Mouse (Mus musculus): ENCODE results near the gene Myof. TPM values are rescaled to one million over a fixed set of nuclear protein-coding genes. Genes with fewer than 3 reads are reported as not detected.

The Myof gene
- total RNA-seq, 1 experiment from 2014 or later: 4.6 TPM

GRCm38 (mm10) chr19:37912501-37912900 is 130.9 kb downstream of the Myof start:
- ATAC-seq (replicated peaks; ENCODE audit: insufficient number of reproducible peaks, low FRiP score, low TSS enrichment, poor library complexity, severe bottlenecking): no peak

DNA sequence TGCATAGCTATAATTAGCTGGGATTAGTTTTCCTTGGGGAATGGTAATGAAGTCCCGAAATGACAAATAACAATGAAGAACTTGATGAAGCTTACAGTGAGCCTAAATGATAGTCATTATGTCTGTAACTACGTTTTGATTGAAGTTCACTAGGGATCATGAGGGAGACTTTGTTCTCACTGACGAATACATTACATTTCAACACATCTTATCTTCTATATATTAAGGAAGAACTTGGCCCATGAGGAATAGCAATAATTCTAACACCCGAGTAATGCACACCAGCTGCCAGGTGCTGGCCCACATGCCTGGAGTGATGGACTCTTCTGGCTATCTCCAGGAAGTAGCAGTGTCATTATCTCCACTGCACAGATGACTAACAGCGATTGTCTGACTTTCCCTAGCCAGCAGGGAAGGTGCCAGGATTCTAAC is 133.5 kb downstream of the Myof start:
- no peak for ATAC-seq (replicated peaks; ENCODE audit: insufficient number of reproducible peaks, low FRiP score, low TSS enrichment, poor library complexity, severe bottlenecking)

- no peak for ATAC-seq (replicated peaks; ENCODE audit: insufficient number of reproducible peaks, low FRiP score, low TSS enrichment, poor library complexity, severe bottlenecking)
These were observed 135.7 kb downstream of the Myof start for GRCm38 (mm10) chr19:37907451-37908320.

GRCm38 (mm10) chr19:37906916-37907315 is 136.5 kb downstream of the Myof start:
- no peak for ATAC-seq (replicated peaks; ENCODE audit: insufficient number of reproducible peaks, low FRiP score, low TSS enrichment, poor library complexity, severe bottlenecking)

GRCm38 (mm10) chr19:37896081-37896480 is 147.3 kb downstream of the Myof start:
- ATAC-seq (replicated peaks; ENCODE audit: insufficient number of reproducible peaks, low FRiP score, low TSS enrichment, poor library complexity, severe bottlenecking): no peak

GRCm38 (mm10) chr19:37891006-37891405 is 152.4 kb downstream of the Myof start:
- ATAC-seq (replicated peaks; ENCODE audit: insufficient number of reproducible peaks, low FRiP score, low TSS enrichment, poor library complexity, severe bottlenecking): no peak

DNA sequence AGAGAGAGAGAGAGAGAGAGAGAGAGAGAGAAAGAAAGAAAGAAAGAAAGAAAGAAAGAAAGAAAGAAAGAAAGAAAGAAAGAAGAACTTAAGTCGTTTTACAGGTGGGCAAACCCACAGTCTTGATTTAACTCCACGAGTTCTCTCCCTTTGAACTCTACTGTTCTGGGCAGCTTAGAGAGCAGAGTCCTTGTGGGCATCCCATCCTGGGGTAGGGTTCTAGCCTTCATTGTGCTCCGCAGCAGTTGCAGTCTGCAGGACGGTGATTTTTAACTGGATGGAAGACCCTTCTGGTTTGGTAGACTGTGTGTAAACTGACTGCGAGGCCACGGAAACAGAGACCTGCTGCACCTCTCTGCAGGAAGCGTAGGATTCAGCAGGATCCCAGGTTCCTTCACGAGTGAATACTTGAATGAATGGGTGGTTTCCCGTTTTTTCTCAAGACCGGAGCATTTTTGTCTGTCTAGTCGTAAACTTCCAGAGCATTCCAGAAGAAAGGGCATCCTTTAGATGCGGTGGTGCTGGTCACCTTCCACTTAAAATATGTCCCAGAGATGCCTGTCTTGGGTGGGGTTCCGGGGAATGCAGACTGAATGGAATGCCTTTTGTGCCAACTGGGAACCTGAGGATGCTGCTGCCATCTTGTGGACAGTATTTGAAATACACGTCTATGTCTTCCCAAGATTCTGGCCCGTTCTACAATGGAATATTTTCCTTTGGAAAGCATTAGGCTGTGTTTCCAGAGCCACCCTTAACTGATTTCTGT is 156.8 kb downstream of the Myof start:
- ATAC-seq (replicated peaks; ENCODE audit: insufficient number of reproducible peaks, low FRiP score, low TSS enrichment, poor library complexity, severe bottlenecking): no peak

DNA sequence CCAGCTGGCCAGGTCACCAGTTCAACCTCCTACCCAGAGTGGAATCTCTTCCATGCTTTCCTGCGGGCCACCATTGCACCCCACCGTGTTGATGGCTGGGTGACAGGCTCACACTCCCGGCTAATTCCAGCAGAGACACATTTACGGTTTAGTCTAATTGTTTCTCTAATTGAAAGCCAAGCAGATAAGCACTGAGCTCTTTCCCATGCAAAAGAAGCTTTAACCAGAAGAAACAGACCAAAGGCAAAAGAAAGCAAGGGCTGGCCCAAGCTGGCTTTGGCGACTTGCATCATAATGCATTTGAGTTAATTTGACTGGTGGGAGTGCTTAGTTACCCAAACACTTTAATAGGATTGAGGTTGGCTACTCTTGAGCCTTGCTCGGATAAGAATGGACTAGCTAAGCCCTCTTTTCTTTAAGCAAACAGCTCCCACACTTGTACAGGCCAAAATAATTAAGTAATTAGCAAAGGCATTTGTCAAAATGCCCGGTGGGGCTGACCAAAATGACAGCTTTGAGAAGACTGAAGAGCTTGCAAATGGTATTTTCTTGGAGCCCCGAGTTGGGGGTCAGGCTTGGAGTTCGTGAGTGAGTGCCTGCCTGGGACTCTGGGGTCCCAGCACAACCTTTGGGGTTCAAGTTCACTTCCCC is 161.8 kb downstream of the Myof start:
- no peak for ATAC-seq (replicated peaks; ENCODE audit: insufficient number of reproducible peaks, low FRiP score, low TSS enrichment, poor library complexity, severe bottlenecking)

DNA sequence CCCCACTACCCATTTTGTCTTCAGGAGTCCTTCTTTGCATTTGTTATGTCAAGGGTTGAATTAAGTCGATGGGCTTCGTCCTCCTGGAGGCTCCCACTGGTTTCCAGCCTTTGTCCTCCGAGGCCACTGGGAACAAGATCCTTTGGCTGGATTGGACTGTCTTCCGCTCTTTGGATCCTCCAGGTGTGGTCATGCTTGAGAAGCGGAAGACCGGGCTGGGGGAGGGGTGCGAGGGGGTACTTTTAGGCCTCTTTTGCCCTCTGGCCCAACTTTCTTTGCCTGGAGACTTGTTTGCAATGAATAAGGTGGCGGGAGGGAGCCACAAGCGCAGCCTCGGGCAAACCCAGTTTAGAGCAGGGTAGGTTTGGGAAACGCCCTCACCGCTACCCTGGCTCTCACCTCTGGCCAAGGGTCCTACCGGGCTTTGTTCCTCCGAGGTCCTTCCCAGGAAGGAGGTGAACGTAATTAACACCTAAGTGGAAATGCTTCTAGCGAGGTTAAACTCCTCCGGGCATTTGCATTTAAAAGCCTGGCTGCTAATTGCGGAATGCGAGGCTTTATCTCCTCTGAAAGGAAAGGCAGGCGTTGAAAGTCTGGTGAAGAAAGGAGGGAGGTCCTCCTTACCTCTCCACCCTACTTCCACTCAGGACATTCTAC is 165.7 kb downstream of the Myof start:
- no peak for ATAC-seq (replicated peaks; ENCODE audit: insufficient number of reproducible peaks, low FRiP score, low TSS enrichment, poor library complexity, severe bottlenecking)

GRCm38 (mm10) chr19:37876605-37877245 is 166.7 kb downstream of the Myof start:
- no peak for ATAC-seq (replicated peaks; ENCODE audit: insufficient number of reproducible peaks, low FRiP score, low TSS enrichment, poor library complexity, severe bottlenecking)

- ATAC-seq (replicated peaks; ENCODE audit: insufficient number of reproducible peaks, low FRiP score, low TSS enrichment, poor library complexity, severe bottlenecking): no peak
These were observed 169.9 kb downstream of the Myof start for GRCm38 (mm10) chr19:37873499-37873898.

GRCm38 (mm10) chr19:37867592-37867991 is 175.8 kb downstream of the Myof start:
- ATAC-seq (replicated peaks; ENCODE audit: insufficient number of reproducible peaks, low FRiP score, low TSS enrichment, poor library complexity, severe bottlenecking): no peak

DNA sequence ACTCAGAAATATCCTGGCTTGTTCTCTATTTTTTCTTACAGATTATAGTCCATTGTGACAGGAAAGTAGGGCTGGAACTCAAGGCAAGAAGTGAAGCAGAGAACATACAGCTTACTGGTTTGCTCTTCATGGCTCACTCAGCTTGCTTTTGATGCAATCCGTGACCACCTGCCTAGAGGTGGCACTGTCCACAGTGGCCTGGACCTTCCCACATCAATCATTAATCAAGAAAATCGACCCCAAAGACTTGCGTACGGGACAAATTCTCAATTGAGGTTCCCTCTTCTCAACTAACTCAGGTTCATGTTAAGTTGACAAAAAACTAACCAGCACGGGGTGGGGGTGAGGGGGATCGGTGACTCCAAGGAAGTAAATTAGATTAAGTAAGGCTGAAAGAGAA is 176.4 kb downstream of the Myof start:
- no peak for ATAC-seq (replicated peaks; ENCODE audit: insufficient number of reproducible peaks, low FRiP score, low TSS enrichment, poor library complexity, severe bottlenecking)

- ATAC-seq (replicated peaks; ENCODE audit: insufficient number of reproducible peaks, low FRiP score, low TSS enrichment, poor library complexity, severe bottlenecking): no peak
These were observed 182.2 kb downstream of the Myof start for GRCm38 (mm10) chr19:37861171-37861570.

- no peak for ATAC-seq (replicated peaks; ENCODE audit: insufficient number of reproducible peaks, low FRiP score, low TSS enrichment, poor library complexity, severe bottlenecking)
These were observed 183.1 kb downstream of the Myof start for GRCm38 (mm10) chr19:37860267-37860666.

GRCm38 (mm10) chr19:37858406-37859081 is 184.8 kb downstream of the Myof start:
- no peak for ATAC-seq (replicated peaks; ENCODE audit: insufficient number of reproducible peaks, low FRiP score, low TSS enrichment, poor library complexity, severe bottlenecking)

DNA sequence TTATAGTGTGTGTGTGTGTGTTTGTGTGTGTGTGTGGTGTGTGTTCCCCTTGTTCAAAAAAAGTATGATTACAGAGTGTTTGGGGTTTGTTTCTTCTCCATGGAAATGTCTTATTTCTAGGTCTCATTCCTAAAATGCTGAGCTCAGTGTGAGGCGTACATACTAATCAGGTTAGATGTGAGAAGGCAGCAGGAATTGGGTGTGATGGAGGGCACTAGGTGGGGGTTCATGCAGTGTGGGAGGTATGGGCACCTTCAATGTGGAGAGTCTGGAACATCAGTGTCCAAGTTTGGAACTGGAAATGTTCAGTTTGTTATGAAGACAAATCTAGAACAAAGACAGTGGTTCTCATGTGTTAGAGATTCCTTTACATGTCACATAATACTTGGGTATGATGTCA is 191.3 kb downstream of the Myof start:
- no peak for ATAC-seq (replicated peaks; ENCODE audit: insufficient number of reproducible peaks, low FRiP score, low TSS enrichment, poor library complexity, severe bottlenecking)

- no peak for ATAC-seq (replicated peaks; ENCODE audit: insufficient number of reproducible peaks, low FRiP score, low TSS enrichment, poor library complexity, severe bottlenecking)
These were observed 191.8 kb downstream of the Myof start for GRCm38 (mm10) chr19:37851590-37852038.

Measured in monocyte, adult 5-6 weeks (primary cell).